Mouse (Mus musculus) bone marrow macrophage, adult 2 months (primary cell): ENCODE results near the gene Tex14. TPM values are rescaled to one million over a fixed set of nuclear protein-coding genes. Genes with fewer than 3 reads are reported as not detected.

Experiments
- H3K27ac ChIP-seq: 2 replicates; pipeline ENCODE4 v1.5.1; 2012; ENCODE audit warnings: low read depth, low read length; ENCODE audit not compliant: insufficient read depth
- H3K4me1 ChIP-seq: 2 replicates; pipeline ENCODE4 v1.6.1; 2012; ENCODE audit warnings: low read length; ENCODE audit not compliant: control insufficient read depth, insufficient read depth
- H3K4me3 ChIP-seq: 2 replicates; pipeline ENCODE4 v1.5.1; 2012; ENCODE audit warnings: mild to moderate bottlenecking, low read length, moderate library complexity; ENCODE audit not compliant: insufficient read depth
- CTCF ChIP-seq: IDR thresholded peaks from 2 replicates; pipeline ENCODE4 v1.5.1; 2012; ENCODE audit warnings: low read depth, mild to moderate bottlenecking, low read length, moderate library complexity
- POLR2A ChIP-seq: IDR thresholded peaks from 2 replicates; pipeline ENCODE4 v1.6.1; 2012; ENCODE audit warnings: mild to moderate bottlenecking, low read depth, low read length, borderline replicate concordance
- polyA plus RNA-seq: library from polyadenylated mRNA; stranded (reverse); fragments of >200 nt; gene quantifications from 2 replicates; pipeline ENCODE4 v1.2.4, GENCODE M21; 2012; ENCODE audit not compliant: missing spikeins, insufficient read depth, insufficient read length

Tex14 gene
- polyA plus RNA-seq, 1 experiment, result not detected

- Histone ChIP-seq H3K4me1 (no peaks in the 10 kb centered on the region), H3K4me3 (no peak overlapping the region), H3K27ac (no peak overlapping the region)
- TF ChIP-seq CTCF (no peak), POLR2A (no peak)
Measured at GRCm38 (mm10) chr11:87583291-87584034, 178.6 kb downstream of the Tex14 start.

GRCm38 (mm10) chr11:87584711-87585505, 180.0 kb downstream of the Tex14 start:
- H3K27ac ChIP-seq, result no peak overlapping the region
- no peak overlapping the region for H3K4me3 ChIP-seq
- peaks cover 4% of the 10 kb centered on the region; the same call in 1 of the 2 replicates for H3K4me1 ChIP-seq
- no peak for TF ChIP-seq POLR2A
- TF ChIP-seq CTCF, result no peak

- Histone ChIP-seq H3K4me3 (no peak overlapping the region), H3K27ac (no peak overlapping the region), H3K4me1 (peaks cover 8% of the 10 kb centered on the region; the same call in 1 of the 2 replicates)
- TF ChIP-seq POLR2A (no peak), CTCF (no peak)
Measured at GRCm38 (mm10) chr11:87587211-87587874, 182.5 kb downstream of the Tex14 start.

DNA sequence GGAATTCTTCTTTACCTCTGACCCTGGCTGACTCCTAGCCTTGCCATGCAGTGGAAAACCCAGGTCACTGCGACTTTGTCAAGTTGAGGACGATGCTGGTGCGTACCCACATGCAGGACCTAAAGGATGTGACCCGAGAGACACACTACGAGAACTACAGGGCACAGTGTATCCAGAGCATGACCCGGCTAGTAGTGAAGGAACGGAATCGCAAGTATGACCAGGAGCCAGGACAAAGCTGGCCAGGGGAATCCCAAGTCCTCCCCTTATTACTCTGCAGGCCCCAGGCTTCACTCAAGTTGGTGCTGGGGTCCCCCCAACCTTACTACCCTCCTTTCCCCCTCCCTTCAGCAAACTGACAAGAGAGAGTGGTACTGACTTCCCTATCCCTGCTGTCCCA, 184.7 kb downstream of the Tex14 start:
- Histone ChIP-seq H3K4me1 (peaks cover 11% of the 10 kb centered on the region; the same call in 1 of the 2 replicates), H3K27ac (no peak overlapping the region), H3K4me3 (no peak overlapping the region)
- TF ChIP-seq POLR2A, result no peak
- no peak for TF ChIP-seq CTCF

GRCm38 (mm10) chr11:87590841-87591525, 186.1 kb downstream of the Tex14 start:
- TF ChIP-seq CTCF, result no peak
- TF ChIP-seq POLR2A, result no peak

GRCm38 (mm10) chr11:87591526-87592353, 186.9 kb downstream of the Tex14 start, which contains the start of gene Mtmr4:
TSS of gene Mtmr4 (plus strand) at chr11:87592162.
- TF ChIP-seq CTCF (no peak), POLR2A (peak; percentile 94)
- Histone ChIP-seq H3K27ac (peak within 1 kb of the TSS; percentile 86), H3K4me1 (peaks cover 22% of the 10 kb centered on the region), H3K4me3 (peak within 1 kb of the TSS; percentile 89)

More at GRCm38 (mm10) chr11:87590841-87591525, 186.1 kb downstream of the Tex14 start:
- Histone ChIP-seq H3K27ac (peak overlapping the region; percentile 86), H3K4me3 (peak overlapping the region; percentile 78), H3K4me1 (peaks cover 16% of the 10 kb centered on the region)

- TF ChIP-seq CTCF (no peak; the same call in 1 of the 2 replicates), POLR2A (no peak)
- H3K4me1 ChIP-seq, result peaks cover 25% of the 10 kb centered on the region
- peak overlapping the region; percentile 89 for H3K4me3 ChIP-seq
- H3K27ac ChIP-seq, result peak overlapping the region; percentile 71
Measured at GRCm38 (mm10) chr11:87592354-87592695, 187.5 kb downstream of the Tex14 start.

- H3K4me1 ChIP-seq, result peaks cover 25% of the 10 kb centered on the region
Measured at GRCm38 (mm10) chr11:87592713-87593598, 188.1 kb downstream of the Tex14 start.

More at GRCm38 (mm10) chr11:87592713-87593598, 188.1 kb downstream of the Tex14 start:
- peak overlapping the region; percentile 71 for H3K27ac ChIP-seq
- H3K4me3 ChIP-seq, result peak overlapping the region; percentile 89
- TF ChIP-seq POLR2A (no peak), CTCF (no peak)
